Mouse (Mus musculus) CH12.LX (cell line): ENCODE data around the gene Cd200r4. TPM values are rescaled to one million over a fixed set of nuclear protein-coding genes. Genes with fewer than 3 reads are reported as not detected.

Experiments used
- DNase-seq: peaks from one replicate; pipeline ENCODE4 v3.0.0-alpha.2; 2013; ENCODE audit errors: extremely low read depth
- H3K27ac ChIP-seq: 2 replicates; pipeline ENCODE4 v1.5.1; 2012; ENCODE audit warnings: low read depth, mild to moderate bottlenecking, control low read depth, moderate library complexity; ENCODE audit not compliant: insufficient read depth
- H3K27me3 ChIP-seq: replicated peaks from 2 replicates; pipeline ENCODE3; 2012; ENCODE audit warnings: inconsistent platforms
- H3K36me3 ChIP-seq, 2 experiments: replicated peaks in 1 of 2; 2 replicates each; pipeline versions ENCODE3 to v1.6.1; 2012; ENCODE audit warnings: inconsistent platforms in 1 of 2, low read length in 1 of 2, mild to moderate bottlenecking in 1 of 2, mixed read lengths in 1 of 2, moderate library complexity in 1 of 2; ENCODE audit not compliant: control insufficient read depth in 1 of 2, insufficient read depth in 1 of 2
- H3K4me1 ChIP-seq, 2 experiments: 2 replicates each; pipeline ENCODE4 v1.6.1; 2012; ENCODE audit warnings: inconsistent platforms in 1 of 2, moderate library complexity in 1 of 2; ENCODE audit not compliant: insufficient read depth in 2 of 2, control insufficient read depth in 1 of 2
- H3K4me2 ChIP-seq: 2 replicates; pipeline ENCODE4 v1.6.1; 2012; ENCODE audit warnings: low read depth, mild to moderate bottlenecking, control low read depth; ENCODE audit not compliant: poor library complexity, insufficient read depth, severe bottlenecking
- H3K4me3 ChIP-seq, 3 experiments: fragments of 150-350 bp in 1 of 3; sonication (generic) in 1 of 3; replicated peaks in 1 of 3; 2 replicates each; pipeline versions ENCODE3 to v1.5.1; 2011 to 2012; ENCODE audit warnings: low read depth in 2 of 3, low read length in 2 of 3, mild to moderate bottlenecking in 2 of 3, moderate library complexity in 2 of 3, control low read depth in 1 of 3, improper control_type of control experiment in 1 of 3, inconsistent platforms in 1 of 3, mixed read lengths in 1 of 3; ENCODE audit not compliant: poor library complexity in 1 of 3
- H3K79me2 ChIP-seq: replicated peaks from 2 replicates; pipeline ENCODE4 v1.6.1; 2012; ENCODE audit warnings: mild to moderate bottlenecking, moderate library complexity; ENCODE audit not compliant: control insufficient read depth, poor library complexity, insufficient read depth, severe bottlenecking; ENCODE audit errors: extremely low read depth
- H3K9ac ChIP-seq: 2 replicates; pipeline ENCODE4 v1.6.1; 2012; ENCODE audit warnings: low read depth, mild to moderate bottlenecking, control low read depth, moderate library complexity; ENCODE audit not compliant: insufficient read depth
- H3K9me3 ChIP-seq: replicated peaks from 2 replicates; pipeline ENCODE3; 2012; ENCODE audit warnings: low read length, inconsistent platforms, mixed read lengths
- CHD2 ChIP-seq: IDR thresholded peaks from 2 replicates; pipeline ENCODE4 v1.6.1; 2011; ENCODE audit warnings: low read length, improper control_type of control experiment
- CTCF ChIP-seq, 2 experiments: IDR thresholded peaks in 1 of 2; conservative IDR thresholded peaks in 1 of 2; 2 replicates each; pipeline ENCODE4 v1.5.1; 2011 to 2012; ENCODE audit warnings: low read depth in 2 of 2, low read length in 2 of 2, improper control_type of control experiment in 1 of 2, inconsistent platforms in 1 of 2, mild to moderate bottlenecking in 1 of 2, moderate library complexity in 1 of 2
- E2F4 ChIP-seq: IDR thresholded peaks from 2 replicates; pipeline ENCODE4 v1.6.1; 2011; ENCODE audit warnings: low read depth, low read length, improper control_type of control experiment; ENCODE audit not compliant: insufficient replicate concordance
- GABPA ChIP-seq: IDR thresholded peaks from 2 replicates; pipeline ENCODE4 v1.6.1; 2012; ENCODE audit warnings: low read depth, low read length, improper control_type of control experiment, inconsistent platforms; ENCODE audit not compliant: insufficient replicate concordance
- IRF4 ChIP-seq: IDR thresholded peaks from 2 replicates; pipeline ENCODE4 v1.6.1; 2014; ENCODE audit warnings: low read depth, mild to moderate bottlenecking, inconsistent platforms, low read length, improper control_type of control experiment
- JUND ChIP-seq: conservative IDR thresholded peaks from 2 replicates; pipeline ENCODE4 v1.6.1; 2011; ENCODE audit warnings: low read depth, low read length, improper control_type of control experiment
- KAT2A ChIP-seq: IDR thresholded peaks from 2 replicates; pipeline ENCODE4 v1.6.1; 2012; ENCODE audit warnings: low read length, improper control_type of control experiment, inconsistent platforms; ENCODE audit not compliant: insufficient replicate concordance
- MAZ ChIP-seq: IDR thresholded peaks from 2 replicates; pipeline ENCODE4 v1.6.1; 2012; ENCODE audit warnings: low read depth, mild to moderate bottlenecking, inconsistent platforms, low read length, improper control_type of control experiment, moderate library complexity
- MEF2A ChIP-seq: IDR thresholded peaks from 2 replicates; pipeline ENCODE4 v1.6.1; 2014; ENCODE audit warnings: low read depth, mild to moderate bottlenecking, inconsistent platforms, low read length, improper control_type of control experiment, borderline replicate concordance
- MXI1 ChIP-seq: IDR thresholded peaks from 2 replicates; pipeline ENCODE4 v1.6.1; 2011; ENCODE audit warnings: mild to moderate bottlenecking, low read depth, low read length, improper control_type of control experiment
- MYC ChIP-seq: IDR thresholded peaks from 2 replicates; pipeline ENCODE4 v1.6.1; 2011; ENCODE audit warnings: low read depth, mild to moderate bottlenecking, improper control_type of control experiment, low read length
- PAX5 ChIP-seq: IDR thresholded peaks from 2 replicates; pipeline ENCODE4 v1.6.1; 2012; ENCODE audit warnings: low read length, inconsistent platforms, mixed read lengths
- USF2 ChIP-seq: conservative IDR thresholded peaks from 2 replicates; pipeline ENCODE4 v1.6.1; 2011; ENCODE audit warnings: low read depth, low read length, improper control_type of control experiment
- ZC3H11A ChIP-seq: IDR thresholded peaks from 2 replicates; pipeline ENCODE4 v1.6.1; 2012; ENCODE audit warnings: low read depth, mild to moderate bottlenecking, inconsistent platforms, low read length, improper control_type of control experiment
- ZNF384 ChIP-seq: IDR thresholded peaks from 2 replicates; pipeline ENCODE4 v1.6.1; 2012; ENCODE audit warnings: low read depth, low read length, improper control_type of control experiment, inconsistent platforms
- dilution Hi-C: fragments of 300-500 bp; cut with MboI; formaldehyde crosslinking; loops from 2 replicates; pipeline ENCODE4 v1.14.3; 2020; ENCODE audit warnings: low sequenced_read_pairs; ENCODE audit not compliant: extremely low pct_unique_long_range_greater_than_20kb, extremely low pct_ligation_motif_present
- in situ Hi-C: fragments of 300-500 bp; cut with MboI; formaldehyde crosslinking; loops from 3 replicates; pipeline ENCODE4 v1.14.3; 2019; ENCODE audit warnings: low sequenced_read_pairs, low pct_ligation_motif_present, low pct_unique_long_range_greater_than_20kb, mixed read lengths
- polyA plus RNA-seq: library from polyadenylated mRNA; unstranded; fragments of >175 nt; gene quantifications from 2 replicates; pipeline ENCODE4 v1.2.1, GENCODE M21; 2012; ENCODE audit warnings: low read depth; ENCODE audit not compliant: insufficient read length
- total RNA-seq, 2 experiments: library from RNA; depleted of rRNA; stranded (reverse); fragments of 300-350 nt in 1 of 2; fragments of >200 nt in 1 of 2; gene quantifications; 2 replicates each; pipeline ENCODE4 v1.2.3; 2012 to 2014

Cd200r4 gene
- total and polyA plus RNA-seq, 3 experiments, result 0.59 to 0.89 (median 0.76) TPM

GRCm38 (mm10) chr16:44780751-44781150 is 30.8 kb upstream of the Cd200r4 start:
- Histone ChIP-seq H3K27me3 (no peaks in the 10 kb centered on the region), H3K27ac (no peak overlapping the region), H3K9ac (no peak overlapping the region), H3K36me3 (no peaks in the 10 kb centered on the region), H3K9me3 (no peaks in the 10 kb centered on the region), H3K4me1 (no peaks in the 10 kb centered on the region), H3K4me2 (no peak overlapping the region), H3K4me3 (no peak overlapping the region), H3K79me2 (no peaks in the 10 kb centered on the region)
- DNase-seq, result no peak
- in situ Hi-C loops (no loop called here), dilution Hi-C loops (no loop called here)
- peak in 1 of 2 experiments; percentile 46; a peak in 2 of 4 replicates for TF ChIP-seq CTCF (conservative IDR thresholded peaks at IDR 0.05 in 1 of 2, IDR thresholded peaks at IDR 0.05 in 1 of 2; ENCODE audit: low read depth in 2 of 2, low read length in 2 of 2)
- 0 out of 2 replicates have a peak, but pooled peaks have one; percentile 20 for TF ChIP-seq ZNF384
- TF ChIP-seq GABPA, result no peak
- TF ChIP-seq CHD2, result no peak
- TF ChIP-seq JUND, result no peak
- TF ChIP-seq, all 38 proteins: peak for 2

- H3K27me3 ChIP-seq, result no peaks in the 10 kb centered on the region
- dilution Hi-C loops, result no loop called here
- in situ Hi-C loops, result no loop called here
- H3K27ac ChIP-seq, result no peak overlapping the region
- no peak for DNase-seq
- H3K9ac ChIP-seq, result no peak overlapping the region
- TF ChIP-seq MXI1, result no peak
- no peak for TF ChIP-seq MEF2A
- no peak for TF ChIP-seq JUND
- no peak for TF ChIP-seq PAX5
- TF ChIP-seq KAT2A, result no peak
- TF ChIP-seq E2F4, result no peak
- TF ChIP-seq IRF4, result peak; percentile 46; the same call in 1 of the 2 replicates
- H3K4me3 ChIP-seq, result no peak overlapping the region
- H3K4me2 ChIP-seq, result no peak overlapping the region
- H3K36me3 ChIP-seq, result no peaks in the 10 kb centered on the region
- H3K79me2 ChIP-seq, result no peaks in the 10 kb centered on the region
- peaks cover 0 to 8% of the 10 kb centered on the region in 2 experiments; a peak in 1 of 4 replicates for H3K4me1 ChIP-seq
- no peaks in the 10 kb centered on the region for H3K9me3 ChIP-seq
Observed at GRCm38 (mm10) chr16:44786934-44787333, 24.6 kb upstream of the Cd200r4 start.

GRCm38 (mm10) chr16:44794416-44794815 is 17.1 kb upstream of the Cd200r4 start:
- Histone ChIP-seq H3K27ac (no peak overlapping the region), H3K36me3 (no peaks in the 10 kb centered on the region)
- dilution Hi-C loops, result no loop called here

More at GRCm38 (mm10) chr16:44794416-44794815, 17.1 kb upstream of the Cd200r4 start:
- Histone ChIP-seq H3K4me2 (no peak overlapping the region), H3K9me3 (no peaks in the 10 kb centered on the region), H3K9ac (no peak overlapping the region), H3K27me3 (no peaks in the 10 kb centered on the region), H3K4me3 (no peak overlapping the region), H3K79me2 (no peaks in the 10 kb centered on the region), H3K4me1 (no peaks in the 10 kb centered on the region)
- TF ChIP-seq MYC, result no peak
- TF ChIP-seq USF2, result no peak
- TF ChIP-seq CTCF (conservative IDR thresholded peaks at IDR 0.05 in 1 of 2, IDR thresholded peaks at IDR 0.05 in 1 of 2; ENCODE audit: low read depth in 2 of 2, low read length in 2 of 2), result no peak
- TF ChIP-seq MAZ, result no peak
- no peak for TF ChIP-seq ZC3H11A
- in situ Hi-C loops, result no loop called here
- DNase-seq, result no peak
